Mouse (Mus musculus): Measurements from ENCODE around the gene Card11.

Card11 gene

GRCm38 (mm10) chr5:140852435-140852996, 147.9 kb downstream of the Card11 start:
- no peak for DNase-seq (ENCODE audit: low read depth)

GRCm38 (mm10) chr5:140847300-140847729, 153.1 kb downstream of the Card11 start:
- DNase-seq (ENCODE audit: low read depth) = no peak

GRCm38 (mm10) chr5:140841942-140842341, 158.4 kb downstream of the Card11 start:
- no peak for DNase-seq (ENCODE audit: low read depth)

GRCm38 (mm10) chr5:140831064-140831431, 169.3 kb downstream of the Card11 start:
- DNase-seq (ENCODE audit: low read depth) = no peak

- DNase-seq (ENCODE audit: low read depth) = peak; percentile 100
These were observed 169.9 kb downstream of the Card11 start, which contains the start of gene Gna12 for GRCm38 (mm10) chr5:140830314-140831063. Gene Gna12, minus strand, starts transcription at chr5:140830431.

GRCm38 (mm10) chr5:140829911-140830294, 170.5 kb downstream of the Card11 start:
- DNase-seq (ENCODE audit: low read depth) = no peak

- DNase-seq (ENCODE audit: low read depth) = no peak
These were observed 171.1 kb downstream of the Card11 start for GRCm38 (mm10) chr5:140829081-140829910.

GRCm38 (mm10) chr5:140828363-140828762, 172.0 kb downstream of the Card11 start:
- no peak for DNase-seq (ENCODE audit: low read depth)

GRCm38 (mm10) chr5:140827896-140828295, 172.5 kb downstream of the Card11 start:
- no peak for DNase-seq (ENCODE audit: low read depth)

GRCm38 (mm10) chr5:140827413-140827812, 173.0 kb downstream of the Card11 start:
- DNase-seq (ENCODE audit: low read depth) = no peak

- DNase-seq (ENCODE audit: low read depth) = no peak
These were observed 173.6 kb downstream of the Card11 start for GRCm38 (mm10) chr5:140826796-140827195.

- no peak for DNase-seq (ENCODE audit: low read depth)
These were observed 174.3 kb downstream of the Card11 start for GRCm38 (mm10) chr5:140826118-140826517.

GRCm38 (mm10) chr5:140824126-140824525, 176.3 kb downstream of the Card11 start:
- no peak for DNase-seq (ENCODE audit: low read depth)

- DNase-seq (ENCODE audit: low read depth) = no peak
These were observed 177.0 kb downstream of the Card11 start for GRCm38 (mm10) chr5:140823386-140823785.

Measured in c-Kit-positive CD71-positive TER-119-negative erythroid progenitor cells, embryonic 14.5 days (primary cell).